In the genomic region with DNA sequence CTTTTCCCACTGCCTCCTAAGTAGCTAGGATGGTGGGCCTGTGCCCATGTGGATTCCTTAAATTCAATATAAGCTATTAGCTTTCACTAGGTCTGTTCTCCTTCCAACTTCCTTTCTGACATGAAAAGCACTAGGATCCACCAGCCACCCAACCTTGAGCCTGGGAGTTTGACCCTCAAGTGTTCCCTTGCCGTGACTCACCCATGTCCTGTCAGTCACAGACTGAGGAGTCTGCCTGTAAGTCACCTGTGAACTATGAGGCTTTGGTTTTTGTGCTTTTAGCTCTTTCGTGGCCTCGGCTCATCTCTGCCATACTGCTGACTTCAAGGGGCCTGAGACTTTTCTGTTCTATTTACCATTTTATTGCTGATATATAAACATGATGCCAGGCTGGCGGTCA, we compare ENCODE assay signal across 25 mouse cellular contexts.
"Had no signal": no experiment of that assay in that cellular context is flagged by ENCODE, and none has a peak within 500 bp of the region (broad histone marks: within the 10 kb centered on the region; RNA-seq: fewer than 3 reads in every experiment).

No protein-coding gene starts in this region.

- H3K36me3 ChIP-seq: heart, embryonic 10.5 days; heart, embryonic 12.5 days; hindbrain, embryonic 10.5 days; hindbrain, embryonic 12.5 days; hindbrain, embryonic 15.5 days; kidney, embryonic 15.5 days; limb, embryonic 13.5 days; limb, embryonic 15.5 days; liver, embryonic 12.5 days had no signal

- H3K4me3 ChIP-seq: gastrocnemius, adult 2 months; heart, embryonic 10.5 days; heart, embryonic 12.5 days; hindbrain, embryonic 10.5 days; hindbrain, embryonic 12.5 days; hindbrain, embryonic 15.5 days; kidney, embryonic 15.5 days; layer of hippocampus, adult 2 months; left cerebral cortex, adult 2 months; limb, embryonic 13.5 days; limb, embryonic 15.5 days; liver, embryonic 12.5 days had no signal

- H3K9me3 ChIP-seq: heart, embryonic 10.5 days; hindbrain, embryonic 10.5 days; hindbrain, embryonic 12.5 days; hindbrain, embryonic 15.5 days; kidney, embryonic 15.5 days; limb, embryonic 13.5 days; limb, embryonic 15.5 days; liver, embryonic 12.5 days had no signal

- DNase-seq: gastrocnemius, adult 2 months; gastrocnemius, postnatal 10 days; gastrocnemius, postnatal 25 days; heart, adult 18-20 months; heart, postnatal 10 days; heart, postnatal 4 days; kidney, adult 18-20 months; kidney, adult 8-10 months; kidney, postnatal 14 days; kidney, postnatal 36 days had no signal

- H3K9ac ChIP-seq: heart, embryonic 12.5 days; hindbrain, embryonic 12.5 days; hindbrain, embryonic 15.5 days; kidney, embryonic 15.5 days; limb, embryonic 13.5 days; limb, embryonic 15.5 days; liver, embryonic 12.5 days; liver, embryonic 14.5 days had no signal

- H3K27ac ChIP-seq: gastrocnemius, adult 2 months; heart, embryonic 10.5 days; hindbrain, embryonic 10.5 days; hindbrain, embryonic 12.5 days; hindbrain, embryonic 15.5 days; hindbrain, postnatal 0 days; kidney, embryonic 15.5 days; kidney, postnatal 0 days; layer of hippocampus, adult 2 months; left cerebral cortex, adult 2 months; limb, embryonic 13.5 days; limb, embryonic 15.5 days; liver, embryonic 12.5 days; liver, embryonic 14.5 days had no signal

- H3K27me3 ChIP-seq: heart, embryonic 12.5 days; hindbrain, embryonic 12.5 days; hindbrain, embryonic 15.5 days; kidney, embryonic 15.5 days; limb, embryonic 13.5 days; limb, embryonic 15.5 days; liver, embryonic 12.5 days had no signal

- H3K4me2 ChIP-seq: heart, embryonic 12.5 days; hindbrain, embryonic 12.5 days; hindbrain, embryonic 15.5 days; kidney, embryonic 15.5 days; limb, embryonic 13.5 days; limb, embryonic 15.5 days; liver, embryonic 12.5 days had no signal

- ATAC-seq: hindbrain, postnatal 0 days; intestine, embryonic 16.5 days; liver, embryonic 12.5 days had no signal
